Mouse (Mus musculus) hindbrain, embryonic 10.5 days (tissue): ENCODE measurements around the gene Mthfd1l. TPM values are rescaled to one million over a fixed set of nuclear protein-coding genes. Genes with fewer than 3 reads are reported as not detected.

Experiments used
- DNase-seq: peaks from one replicate; pipeline ENCODE4 v3.0.0-alpha.2; 2017; ENCODE audit warnings: low spot score
- H3K27ac ChIP-seq: fragments of 300-500 bp; sonication (generic); 2 replicates; pipeline ENCODE4 v1.5.1; 2016; ENCODE audit warnings: mild to moderate bottlenecking, moderate library complexity
- H3K27me3 ChIP-seq: fragments of 300-500 bp; sonication (generic); 2 replicates; pipeline ENCODE4 v1.6.1; 2016; ENCODE audit warnings: mild to moderate bottlenecking; ENCODE audit not compliant: poor library complexity, insufficient read depth, severe bottlenecking
- H3K36me3 ChIP-seq: fragments of 300-500 bp; sonication (generic); 2 replicates; pipeline ENCODE4 v1.6.1; 2016; ENCODE audit warnings: mild to moderate bottlenecking, moderate library complexity
- H3K4me1 ChIP-seq: fragments of 300-500 bp; sonication (generic); replicated peaks from 2 replicates; pipeline ENCODE4 v1.6.1; 2016; ENCODE audit warnings: mild to moderate bottlenecking
- H3K4me3 ChIP-seq: fragments of 300-500 bp; sonication (generic); 2 replicates; pipeline ENCODE4 v1.5.1; 2016; ENCODE audit warnings: mild to moderate bottlenecking, moderate library complexity
- H3K9me3 ChIP-seq: fragments of 300-500 bp; sonication (generic); 2 replicates; pipeline ENCODE4 v1.6.1; 2016; ENCODE audit warnings: mild to moderate bottlenecking, moderate library complexity
- WGBS: fragments of 180-500 bp; shearing (Covaris S2); methylation state at CpG from one replicate; pipeline ENCODE4 v1.1.7; 2016; 5-methylcytosine and 5-hydroxymethylcytosine counted together
- polyA plus RNA-seq: library from polyadenylated mRNA; unstranded; fragments of >200 nt; fragmentation: Nextera tagmentation; extraction: Ambion mirVana; gene quantifications from 2 replicates; pipeline ENCODE4 v1.2.1, GENCODE M21; 2016

Mthfd1l gene
- polyA plus RNA-seq, 1 experiment from 2014 or later: 14.0 TPM

DNA sequence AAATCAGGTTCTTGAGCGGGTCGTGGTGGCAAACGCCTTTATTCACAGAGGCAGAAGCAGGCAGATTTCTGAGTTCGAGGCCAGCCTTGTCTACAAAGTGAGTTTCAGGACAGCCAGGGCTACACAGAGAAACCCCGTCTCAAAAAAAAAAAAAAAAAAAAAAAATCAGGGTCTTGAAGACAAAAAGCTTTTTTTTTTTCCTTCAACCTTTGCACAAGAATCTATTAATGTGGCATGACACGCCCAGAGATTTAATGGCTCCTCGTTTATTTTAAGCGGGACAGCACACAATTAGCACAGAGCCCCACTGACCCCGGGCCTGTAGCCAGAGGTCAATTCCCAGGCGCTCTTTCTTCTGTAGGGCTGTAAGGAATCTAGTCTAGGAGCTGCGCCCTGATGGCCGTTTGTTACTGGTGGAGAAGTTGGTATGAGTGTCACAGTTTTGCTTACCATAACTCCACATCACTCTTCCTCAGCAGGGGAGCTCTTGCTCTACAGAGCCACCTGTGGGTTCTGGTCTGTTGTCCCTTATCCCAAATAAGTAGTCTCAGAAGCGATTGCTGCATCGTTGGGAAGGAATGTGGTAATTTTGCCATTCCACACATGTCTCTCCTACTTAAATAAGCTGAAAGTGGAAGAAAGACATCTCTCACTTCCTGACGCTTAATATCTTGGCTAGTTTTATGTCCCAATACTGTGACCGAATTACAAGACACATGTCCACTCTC lies 172.3 kb downstream of the Mthfd1l start:
- H3K27me3 ChIP-seq: no peaks in the 10 kb centered on the region
- 72% methylated on average over 16 of the region's 16 CpGs for WGBS
- no peak overlapping the region for H3K27ac ChIP-seq

DNA sequence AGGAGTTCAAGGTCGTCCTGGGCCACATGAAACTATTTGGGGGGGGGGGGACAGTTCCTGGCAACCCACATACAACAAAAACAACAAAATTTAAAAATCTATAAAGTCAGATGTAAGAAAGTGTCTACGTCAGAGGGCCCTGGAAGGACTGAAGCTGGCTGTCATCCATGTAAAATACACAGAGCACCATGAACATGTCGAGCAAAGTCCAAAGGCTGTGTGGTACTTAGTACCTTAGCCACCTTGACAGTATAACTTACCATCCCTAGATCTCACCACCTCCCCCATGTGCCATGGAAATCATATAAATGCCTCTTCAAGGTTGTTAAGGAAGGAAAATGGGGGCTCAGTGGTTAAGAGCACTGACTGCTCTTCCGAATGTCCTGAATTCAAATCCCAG lies 174.0 kb downstream of the Mthfd1l start:
- DNase-seq: no peak
- H3K27me3 ChIP-seq: no peaks in the 10 kb centered on the region
- peaks cover 18% of the 10 kb centered on the region for H3K36me3 ChIP-seq
- H3K9me3 ChIP-seq: no peaks in the 10 kb centered on the region
- H3K27ac ChIP-seq: no peak overlapping the region
- 94% methylated on average over 4 of the region's 4 CpGs for WGBS
- H3K4me3 ChIP-seq: no peak overlapping the region
- peaks cover 26% of the 10 kb centered on the region for H3K4me1 ChIP-seq

More for the DNA sequence above, 172.3 kb downstream of the Mthfd1l start:
- Histone ChIP-seq H3K4me1 (peaks cover 26% of the 10 kb centered on the region), H3K4me3 (no peak overlapping the region), H3K36me3 (peaks cover 9% of the 10 kb centered on the region; the same call in 1 of the 2 replicates), H3K9me3 (no peaks in the 10 kb centered on the region)
- no peak for DNase-seq

DNA sequence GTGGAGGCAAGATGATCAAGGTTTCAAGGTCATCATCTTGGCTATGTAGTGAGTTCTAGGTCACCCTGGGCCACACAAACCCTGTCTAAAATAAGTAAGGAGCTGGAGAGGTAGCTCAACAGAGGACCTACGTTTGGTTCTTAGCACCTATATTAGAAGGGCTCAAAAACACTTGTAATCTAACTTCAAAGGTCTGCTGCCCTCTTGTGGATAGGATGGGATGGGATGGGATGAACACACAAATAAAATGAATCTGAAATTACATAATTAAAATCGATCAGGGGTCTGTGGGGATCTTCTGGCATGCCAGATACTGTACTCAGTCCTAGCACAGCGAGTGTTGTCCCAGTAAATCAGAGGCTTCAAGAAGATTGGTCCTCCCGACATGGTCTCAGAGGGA lies 178.2 kb downstream of the Mthfd1l start:
- no peaks in the 10 kb centered on the region for H3K27me3 ChIP-seq
- peaks cover 6% of the 10 kb centered on the region for H3K4me1 ChIP-seq
- H3K27ac ChIP-seq: no peak overlapping the region
- 93% methylated on average over 4 of the region's 4 CpGs for WGBS
- H3K4me3 ChIP-seq: no peak overlapping the region
- DNase-seq: no peak
- peaks cover 25% of the 10 kb centered on the region for H3K36me3 ChIP-seq
- no peaks in the 10 kb centered on the region for H3K9me3 ChIP-seq

DNA sequence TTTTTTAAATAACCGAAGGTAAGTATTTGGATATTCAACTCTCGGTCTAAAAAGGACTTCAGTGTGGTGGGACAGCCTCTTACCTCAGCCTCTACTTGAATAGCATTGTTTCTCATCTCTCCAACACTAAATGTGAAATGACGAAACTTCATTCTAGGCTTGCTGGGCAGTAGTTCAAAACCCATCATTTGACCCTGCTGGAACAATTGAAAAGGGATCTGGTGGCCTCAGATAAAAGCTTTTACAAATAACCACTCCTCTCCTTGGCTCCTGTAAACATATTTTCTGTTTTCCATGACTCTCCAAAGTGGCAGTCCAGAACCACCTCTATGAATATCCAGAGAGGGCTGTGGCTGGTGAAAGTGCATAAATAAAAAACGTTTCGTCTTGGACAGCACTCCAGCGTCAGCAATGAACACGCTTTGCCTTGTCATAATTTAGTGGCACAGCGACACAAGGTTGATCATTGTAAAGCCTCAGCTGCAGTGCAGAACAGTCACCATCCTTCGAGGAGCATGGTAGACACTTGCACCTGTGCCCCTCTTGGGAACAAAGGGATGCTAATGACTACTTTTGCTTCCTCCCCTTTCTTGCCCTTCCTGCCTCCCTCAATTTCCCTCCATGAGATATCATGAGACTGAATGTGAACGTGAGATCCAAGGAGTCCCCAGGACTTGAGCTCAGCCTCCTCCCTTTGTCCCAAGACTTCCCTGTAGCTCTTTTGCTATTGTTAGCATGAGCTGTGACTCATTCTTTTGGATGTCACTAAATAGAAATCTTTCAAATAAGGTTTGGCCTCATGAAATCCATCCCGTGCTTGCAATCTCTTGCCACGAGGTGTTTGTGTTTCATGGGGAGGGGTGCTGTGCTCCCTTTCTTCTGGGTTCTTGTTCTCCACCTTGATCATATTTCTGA lies 179.2 kb downstream of the Mthfd1l start:
- WGBS: 89% methylated on average over 12 of the region's 12 CpGs

DNA sequence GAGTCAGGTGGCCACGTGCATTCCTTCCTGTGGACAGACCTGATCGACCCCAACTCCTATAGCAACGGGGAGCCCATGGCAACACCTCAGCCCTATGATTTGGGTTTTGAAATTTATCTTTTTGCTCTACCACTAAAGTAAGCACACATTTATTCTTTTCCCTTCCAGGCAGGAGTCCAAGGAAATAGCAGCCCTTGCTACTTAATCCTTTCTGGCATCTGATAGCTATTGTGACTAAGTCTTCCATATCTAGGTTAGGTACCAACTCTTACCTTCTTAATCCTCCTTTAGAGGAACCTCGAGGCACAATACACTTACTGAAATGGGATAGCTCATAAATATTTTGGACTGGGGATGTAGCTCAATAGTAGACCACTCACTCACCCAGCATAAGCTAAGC lies 180.1 kb downstream of the Mthfd1l start:
- no peak for DNase-seq
- Histone ChIP-seq H3K27me3 (no peaks in the 10 kb centered on the region), H3K36me3 (peaks cover 25% of the 10 kb centered on the region), H3K9me3 (no peaks in the 10 kb centered on the region), H3K4me1 (no peaks in the 10 kb centered on the region), H3K27ac (0 out of 2 replicates have a peak overlapping the region, but pooled peaks have one; percentile 12), H3K4me3 (no peak overlapping the region)
- WGBS: 86% methylated on average over 4 of the region's 4 CpGs

More for the DNA sequence above, 179.2 kb downstream of the Mthfd1l start:
- no peak overlapping the region for H3K27ac ChIP-seq
- H3K9me3 ChIP-seq: no peaks in the 10 kb centered on the region
- no peak overlapping the region for H3K4me3 ChIP-seq
- H3K27me3 ChIP-seq: no peaks in the 10 kb centered on the region
- peaks cover 25% of the 10 kb centered on the region for H3K36me3 ChIP-seq
- no peak for DNase-seq
- peaks cover 6% of the 10 kb centered on the region for H3K4me1 ChIP-seq

DNA sequence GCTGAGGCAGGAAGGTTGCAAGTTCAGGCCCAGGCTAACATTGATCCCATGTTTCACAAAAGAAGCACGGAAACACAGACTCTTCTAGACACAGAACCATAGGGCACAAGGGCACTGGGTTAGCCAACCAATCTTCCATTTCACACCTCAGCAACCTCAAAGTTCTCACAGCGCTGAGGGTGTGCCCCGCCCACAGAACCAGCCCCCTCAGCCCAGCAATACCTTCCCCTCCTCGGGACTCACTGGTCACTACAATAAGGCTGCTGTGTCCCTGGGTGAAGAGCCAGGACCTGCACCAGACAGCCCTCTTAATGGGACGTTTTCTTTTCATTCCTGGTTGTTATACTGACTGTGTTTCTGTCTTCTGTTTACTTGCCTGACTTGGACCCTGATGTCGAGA lies 181.1 kb downstream of the Mthfd1l start:
- no peak for DNase-seq
- Histone ChIP-seq H3K4me3 (no peak overlapping the region), H3K4me1 (no peaks in the 10 kb centered on the region), H3K36me3 (peaks cover 22% of the 10 kb centered on the region), H3K9me3 (no peaks in the 10 kb centered on the region), H3K27ac (no peak overlapping the region), H3K27me3 (no peaks in the 10 kb centered on the region)
- 73% methylated on average over 6 of the region's 6 CpGs for WGBS

DNA sequence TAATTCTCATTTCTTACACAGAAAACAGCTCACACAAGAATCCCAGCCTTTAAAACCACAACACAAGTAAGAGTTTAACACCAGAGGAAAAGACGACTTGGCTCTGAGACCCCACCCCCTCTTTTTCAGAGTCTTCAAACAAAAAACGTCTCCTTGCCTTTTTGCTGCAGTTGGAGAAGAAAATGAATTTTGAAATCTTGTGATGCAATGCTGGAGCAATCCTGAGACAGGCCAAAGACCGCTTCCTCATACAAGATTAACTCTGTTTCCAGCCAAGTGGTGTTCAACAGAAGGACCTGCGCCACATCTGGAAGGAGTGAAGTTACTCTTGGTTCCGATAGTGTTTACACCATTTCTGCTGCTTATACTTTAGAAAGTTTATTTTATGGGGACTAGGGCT lies 182.6 kb downstream of the Mthfd1l start:
- no peaks in the 10 kb centered on the region for H3K9me3 ChIP-seq
- H3K27ac ChIP-seq: no peak overlapping the region
- H3K36me3 ChIP-seq: peaks cover 13% of the 10 kb centered on the region
- H3K4me3 ChIP-seq: no peak overlapping the region
- WGBS: 87% methylated on average over 5 of the region's 5 CpGs
- no peaks in the 10 kb centered on the region for H3K27me3 ChIP-seq
- H3K4me1 ChIP-seq: no peaks in the 10 kb centered on the region
- DNase-seq: no peak

DNA sequence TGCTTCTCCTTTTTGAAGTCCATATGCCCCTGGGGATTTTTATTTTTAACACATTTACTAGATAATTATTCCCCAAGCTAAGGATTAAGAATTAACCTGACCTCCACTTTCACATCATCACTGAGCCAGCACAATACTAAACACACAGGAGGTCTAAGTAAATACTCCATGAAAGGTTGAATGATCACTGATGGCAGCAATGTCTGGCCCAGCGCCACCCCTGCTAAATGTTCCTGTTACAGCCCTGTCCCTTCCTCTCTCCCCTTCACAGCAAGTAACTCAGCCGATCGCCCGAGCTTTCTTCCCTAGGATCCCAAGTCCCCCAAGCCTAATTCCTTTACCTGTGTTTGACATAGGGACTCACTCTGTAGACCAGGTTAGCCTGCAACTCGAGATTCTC lies 185.6 kb downstream of the Mthfd1l start:
- 0 out of 2 replicates have a peak, but pooled peaks cover 6% of the 10 kb centered on the region for H3K36me3 ChIP-seq
- no peak overlapping the region for H3K4me3 ChIP-seq
- no peak overlapping the region for H3K27ac ChIP-seq
- H3K4me1 ChIP-seq: peaks cover 11% of the 10 kb centered on the region
- no peak for DNase-seq
- 82% methylated on average over 5 of the region's 5 CpGs for WGBS
- H3K9me3 ChIP-seq: no peaks in the 10 kb centered on the region
- H3K27me3 ChIP-seq: no peaks in the 10 kb centered on the region

DNA sequence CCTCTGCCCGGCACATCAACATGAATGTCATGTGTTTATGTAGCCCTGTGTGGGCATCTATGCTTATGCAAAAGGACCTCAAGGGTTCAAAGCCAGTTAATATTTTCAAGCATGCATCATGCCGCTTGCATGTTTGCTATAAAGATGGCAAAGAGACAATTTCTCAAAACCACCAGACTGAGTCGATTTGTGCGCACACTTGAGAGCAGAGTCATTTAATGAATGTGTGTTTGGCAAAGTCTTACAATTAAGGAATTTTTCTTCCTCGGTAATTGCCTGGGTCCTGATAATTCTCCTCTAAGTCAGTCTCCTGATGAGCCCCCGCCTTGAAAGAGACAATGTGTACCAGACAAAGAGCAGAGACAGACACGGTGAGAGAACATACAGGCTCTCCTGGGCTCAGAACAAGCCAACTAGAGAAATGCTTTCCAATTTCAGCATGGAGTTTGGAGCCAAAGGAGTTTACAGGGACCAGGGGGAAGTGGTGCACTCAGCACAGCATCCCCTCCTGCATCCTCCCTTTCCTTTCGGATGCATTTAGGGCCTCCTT lies 186.7 kb downstream of the Mthfd1l start:
- Histone ChIP-seq H3K27ac (no peak overlapping the region), H3K27me3 (no peaks in the 10 kb centered on the region), H3K4me1 (peaks cover 14% of the 10 kb centered on the region), H3K9me3 (no peaks in the 10 kb centered on the region), H3K4me3 (no peak overlapping the region), H3K36me3 (no peaks in the 10 kb centered on the region)
- WGBS: 88% methylated on average over 8 of the region's 8 CpGs
- DNase-seq: no peak

DNA sequence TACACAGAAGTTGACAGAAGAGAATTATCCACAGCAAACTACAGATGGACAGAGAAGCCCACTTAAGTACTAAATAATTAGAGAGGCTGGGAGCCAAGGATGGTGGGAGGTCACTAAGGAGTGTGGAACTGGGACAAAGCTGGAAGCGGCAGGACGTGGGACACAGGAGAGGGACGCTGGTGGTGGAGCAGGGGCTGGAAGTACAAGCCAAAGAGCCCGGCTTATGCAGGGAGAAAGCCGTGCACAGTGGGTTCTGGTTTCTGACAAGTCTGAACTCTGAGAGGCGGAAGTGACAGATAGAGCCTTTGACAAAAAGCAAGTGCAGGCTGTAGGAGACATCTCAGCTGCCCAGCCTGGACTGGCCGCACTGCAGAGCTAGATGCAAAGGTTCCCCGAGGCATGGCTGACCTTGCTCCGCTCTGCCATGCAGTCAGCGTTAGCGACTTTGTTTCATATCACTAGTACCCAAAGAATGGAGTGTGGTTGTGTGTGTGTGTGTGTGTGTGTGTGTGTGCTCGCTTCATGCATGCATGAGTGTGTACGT lies 187.4 kb downstream of the Mthfd1l start:
- no peak for DNase-seq
- H3K9me3 ChIP-seq: 0 out of 2 replicates have a peak, but pooled peaks cover 4% of the 10 kb centered on the region
- no peak overlapping the region for H3K27ac ChIP-seq
- H3K36me3 ChIP-seq: no peaks in the 10 kb centered on the region
- H3K4me1 ChIP-seq: peaks cover 14% of the 10 kb centered on the region
- 84% methylated on average over 13 of the region's 13 CpGs for WGBS
- H3K27me3 ChIP-seq: no peaks in the 10 kb centered on the region
- no peak overlapping the region for H3K4me3 ChIP-seq

DNA sequence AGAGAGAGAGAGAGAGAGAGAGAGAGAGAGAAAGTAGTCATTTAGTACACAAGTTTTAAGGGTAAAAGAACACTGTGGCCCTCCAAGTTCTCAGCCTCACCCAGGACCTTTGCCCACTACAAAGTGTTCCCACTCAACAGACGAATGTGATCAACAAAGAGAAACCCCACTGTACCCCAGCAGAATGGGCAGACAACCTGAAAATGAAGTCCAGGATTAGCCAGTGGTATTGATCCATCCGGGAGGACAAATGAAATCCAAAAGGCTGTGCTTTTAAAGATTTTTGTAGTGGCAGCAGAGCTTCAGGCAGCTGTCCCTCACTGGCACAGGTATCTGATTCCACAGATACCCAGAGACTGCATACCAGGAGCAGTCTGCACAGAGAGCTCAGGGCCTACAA lies 189.1 kb downstream of the Mthfd1l start:
- no peak overlapping the region for H3K4me3 ChIP-seq
- no peaks in the 10 kb centered on the region for H3K36me3 ChIP-seq
- 71% methylated on average over 2 of the region's 2 CpGs for WGBS
- H3K27me3 ChIP-seq: no peaks in the 10 kb centered on the region
- no peak overlapping the region for H3K27ac ChIP-seq
- H3K4me1 ChIP-seq: peaks cover 14% of the 10 kb centered on the region
- DNase-seq: no peak
- 0 out of 2 replicates have a peak, but pooled peaks cover 4% of the 10 kb centered on the region for H3K9me3 ChIP-seq

DNA sequence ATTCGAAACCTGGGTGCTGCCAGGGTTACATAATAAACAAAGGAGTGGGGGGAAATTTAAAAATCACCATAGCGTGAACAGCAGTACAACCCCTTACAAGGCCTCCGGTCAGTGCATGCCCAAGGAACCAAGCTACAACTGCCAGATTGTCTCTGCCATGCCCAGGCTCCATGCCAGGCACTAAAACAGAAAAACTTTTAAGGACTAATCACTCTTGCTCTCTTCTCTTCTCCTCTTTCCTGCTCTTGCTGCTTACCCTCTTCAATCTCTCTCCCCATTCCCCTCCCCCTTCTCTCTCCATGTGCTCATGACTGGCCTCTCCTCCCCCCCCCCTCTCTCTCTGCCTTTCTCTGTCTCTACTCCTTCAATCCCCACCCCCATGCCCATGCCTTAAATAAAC lies 190.1 kb downstream of the Mthfd1l start:
- peak overlapping the region; percentile 9; the same call in 1 of the 2 replicates for H3K27ac ChIP-seq
- H3K9me3 ChIP-seq: 0 out of 2 replicates have a peak, but pooled peaks cover 4% of the 10 kb centered on the region
- no peaks in the 10 kb centered on the region for H3K36me3 ChIP-seq
- H3K4me1 ChIP-seq: peaks cover 14% of the 10 kb centered on the region
- no peaks in the 10 kb centered on the region for H3K27me3 ChIP-seq
- no peak for DNase-seq
- no peak overlapping the region for H3K4me3 ChIP-seq
- 76% methylated on average over 3 of the region's 3 CpGs for WGBS
